Mouse (Mus musculus): ENCODE data around the gene C1ql4. TPM values are rescaled to one million over a fixed set of nuclear protein-coding genes. Genes with fewer than 3 reads are reported as not detected.

The C1ql4 gene
- not detected in 2 replicates for polyA plus RNA-seq (2012; ENCODE audit: insufficient read depth, low replicate concordance)

- Histone ChIP-seq H3K36me3 (replicated peaks; ENCODE audit: low read length) (peaks cover 16% of the 10 kb centered on the region), H3K27me3 (replicated peaks) (peaks cover 76% of the 10 kb centered on the region), H3K4me1 (peaks cover 47% of the 10 kb centered on the region), H3K9me3 (peaks cover 6% of the 10 kb centered on the region; the same call in 1 of the 2 replicates), H3K4me3 (replicated peaks) (peak within 1 kb of the TSS; percentile 88)
- TF ChIP-seq GATA1 (IDR thresholded peaks at IDR 0.05; ENCODE audit: borderline replicate concordance, low read length) (no peak), FLI1 (IDR thresholded peaks at IDR 0.05; ENCODE audit: low read length) (no peak)
Observed at GRCm38 (mm10) chr15:99087253-99088075, at the start of gene C1ql4. Gene C1ql4 (minus strand): TSS chr15:99087817.

- no peak for TF ChIP-seq GATA1 (IDR thresholded peaks at IDR 0.05; ENCODE audit: borderline replicate concordance, low read length)
- no peak for TF ChIP-seq FLI1 (IDR thresholded peaks at IDR 0.05; ENCODE audit: low read length)
- H3K36me3 ChIP-seq (replicated peaks; ENCODE audit: low read length), result peaks cover 4% of the 10 kb centered on the region
Observed at GRCm38 (mm10) chr15:99129956-99130910, 42.6 kb upstream of the C1ql4 start.

GRCm38 (mm10) chr15:99129441-99129840 lies 41.8 kb upstream of the C1ql4 start:
- peaks cover 34% of the 10 kb centered on the region for H3K4me1 ChIP-seq
- peaks cover 4% of the 10 kb centered on the region for H3K36me3 ChIP-seq (replicated peaks; ENCODE audit: low read length)
- H3K9me3 ChIP-seq, result no peaks in the 10 kb centered on the region
- H3K4me3 ChIP-seq (replicated peaks), result no peak overlapping the region
- TF ChIP-seq GATA1 (IDR thresholded peaks at IDR 0.05; ENCODE audit: borderline replicate concordance, low read length), result no peak
- TF ChIP-seq FLI1 (IDR thresholded peaks at IDR 0.05; ENCODE audit: low read length), result no peak
- peaks cover 8% of the 10 kb centered on the region for H3K27me3 ChIP-seq (replicated peaks)

More at GRCm38 (mm10) chr15:99129956-99130910, 42.6 kb upstream of the C1ql4 start:
- Histone ChIP-seq H3K4me3 (replicated peaks) (peak overlapping the region; percentile 48), H3K27me3 (replicated peaks) (peaks cover 8% of the 10 kb centered on the region), H3K9me3 (no peaks in the 10 kb centered on the region), H3K4me1 (peaks cover 32% of the 10 kb centered on the region)

- Histone ChIP-seq H3K36me3 (replicated peaks; ENCODE audit: low read length) (peaks cover 4% of the 10 kb centered on the region), H3K4me1 (peaks cover 44% of the 10 kb centered on the region), H3K27me3 (replicated peaks) (peaks cover 8% of the 10 kb centered on the region), H3K9me3 (no peaks in the 10 kb centered on the region), H3K4me3 (replicated peaks) (no peak overlapping the region)
- TF ChIP-seq GATA1 (IDR thresholded peaks at IDR 0.05; ENCODE audit: borderline replicate concordance, low read length) (no peak), FLI1 (IDR thresholded peaks at IDR 0.05; ENCODE audit: low read length) (no peak)
Observed at GRCm38 (mm10) chr15:99127851-99128522, 40.4 kb upstream of the C1ql4 start.

DNA sequence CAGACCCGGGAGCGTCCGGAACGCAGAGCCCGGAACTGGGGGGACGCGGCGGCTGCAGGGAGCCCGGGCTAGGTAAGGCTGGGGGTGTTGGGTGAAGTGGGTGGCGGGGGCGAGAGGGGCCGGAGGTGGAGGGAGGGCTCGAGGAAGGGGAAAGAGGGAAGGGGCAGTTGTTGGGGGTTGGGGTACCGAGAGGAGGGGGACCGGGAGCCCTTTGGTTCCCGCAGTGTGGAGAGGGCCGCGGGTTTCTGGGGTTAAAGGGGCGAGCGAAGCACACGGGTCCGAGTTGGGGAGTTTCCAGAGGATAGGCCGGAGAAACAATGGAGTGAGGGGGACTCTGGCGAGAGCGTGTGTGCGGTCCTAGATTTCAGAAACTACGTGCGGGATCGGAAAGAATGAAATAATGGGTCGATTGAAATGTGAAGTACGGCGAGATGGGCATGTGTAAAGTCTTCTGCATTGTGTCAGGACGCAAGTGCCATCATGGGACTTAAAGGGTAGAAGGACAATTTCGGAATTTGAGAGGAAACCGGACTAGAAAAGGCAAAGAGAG lies 39.3 kb upstream of the C1ql4 start:
- Histone ChIP-seq H3K36me3 (replicated peaks; ENCODE audit: low read length) (peaks cover 4% of the 10 kb centered on the region), H3K4me3 (replicated peaks) (peak overlapping the region; percentile 94), H3K27me3 (replicated peaks) (peaks cover 8% of the 10 kb centered on the region), H3K4me1 (peaks cover 44% of the 10 kb centered on the region), H3K9me3 (no peaks in the 10 kb centered on the region)
- TF ChIP-seq GATA1 (IDR thresholded peaks at IDR 0.05; ENCODE audit: borderline replicate concordance, low read length), result no peak
- no peak for TF ChIP-seq FLI1 (IDR thresholded peaks at IDR 0.05; ENCODE audit: low read length)

DNA sequence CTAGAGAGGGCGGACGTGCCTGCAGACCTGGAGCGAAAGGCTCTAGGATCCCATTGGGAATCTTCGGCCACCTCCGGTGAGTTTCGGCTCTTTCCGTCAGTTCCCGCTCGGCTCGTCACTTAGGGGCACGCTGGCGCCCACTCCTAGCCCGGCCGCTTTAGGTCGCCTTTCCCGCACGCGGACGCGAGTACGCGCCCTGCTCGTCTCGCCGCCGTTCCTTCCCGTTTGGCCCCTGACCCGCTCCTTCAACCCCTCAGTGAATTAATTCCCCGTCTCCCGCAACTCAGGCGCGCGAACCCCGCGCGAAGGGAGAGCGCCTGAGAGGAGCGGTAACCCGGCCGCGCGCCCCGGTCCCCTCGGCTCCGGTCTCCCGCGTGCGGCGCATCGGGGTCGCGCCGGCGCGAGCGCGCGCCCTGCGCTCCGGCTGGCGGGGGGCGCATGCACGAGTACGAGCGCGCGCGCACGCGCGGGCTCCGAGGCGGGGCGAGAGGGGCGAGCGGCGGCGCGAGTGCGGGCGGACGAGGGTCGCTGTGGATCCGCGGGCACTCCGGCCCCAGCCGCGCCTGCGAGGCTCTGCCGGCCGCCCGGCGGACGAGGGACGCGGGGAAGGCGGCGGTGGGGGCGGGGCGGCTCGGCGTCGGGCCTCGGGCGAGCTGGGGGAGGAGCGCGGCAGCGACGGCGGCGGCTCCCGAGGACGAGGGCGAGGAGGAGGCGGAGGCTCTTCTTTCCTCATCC lies 38.6 kb upstream of the C1ql4 start:
- H3K4me1 ChIP-seq, result peaks cover 44% of the 10 kb centered on the region
- H3K36me3 ChIP-seq (replicated peaks; ENCODE audit: low read length), result no peaks in the 10 kb centered on the region
- no peaks in the 10 kb centered on the region for H3K9me3 ChIP-seq
- TF ChIP-seq FLI1 (IDR thresholded peaks at IDR 0.05; ENCODE audit: low read length) (no peak), GATA1 (IDR thresholded peaks at IDR 0.05; ENCODE audit: borderline replicate concordance, low read length) (no peak)
- H3K4me3 ChIP-seq (replicated peaks), result peak overlapping the region; percentile 94
- H3K27me3 ChIP-seq (replicated peaks), result peaks cover 12% of the 10 kb centered on the region

DNA sequence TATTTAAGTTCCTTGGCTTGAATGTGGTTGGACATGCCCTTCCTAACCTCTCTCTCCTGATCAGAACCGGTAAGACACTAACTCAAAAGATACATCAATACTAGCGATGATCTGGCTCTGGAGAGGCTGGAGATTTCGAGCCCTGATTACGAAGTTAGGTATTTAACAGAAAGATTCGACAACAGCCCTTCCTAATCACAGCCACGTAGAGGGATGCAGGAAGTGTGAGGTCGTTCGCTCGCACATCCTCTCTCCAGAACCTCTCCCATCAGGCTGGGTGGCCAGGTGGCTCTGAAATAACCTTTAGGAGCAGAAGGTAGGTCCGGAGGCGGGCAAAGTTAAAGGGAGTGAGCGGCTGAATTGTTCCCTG lies 38.1 kb upstream of the C1ql4 start, which contains the start of gene Spats2:
TSS of gene Spats2 (plus strand) at position 206 of the 370 bp plus-strand sequence.
- TF ChIP-seq FLI1 (IDR thresholded peaks at IDR 0.05; ENCODE audit: low read length) (no peak), GATA1 (IDR thresholded peaks at IDR 0.05; ENCODE audit: borderline replicate concordance, low read length) (no peak)
- Histone ChIP-seq H3K4me1 (peaks cover 48% of the 10 kb centered on the region), H3K4me3 (replicated peaks) (peak within 1 kb of the TSS; percentile 94), H3K9me3 (no peaks in the 10 kb centered on the region), H3K27me3 (replicated peaks) (peaks cover 17% of the 10 kb centered on the region), H3K36me3 (replicated peaks; ENCODE audit: low read length) (no peaks in the 10 kb centered on the region)

GRCm38 (mm10) chr15:99122642-99123041 lies 35.0 kb upstream of the C1ql4 start:
- Histone ChIP-seq H3K4me1 (peaks cover 31% of the 10 kb centered on the region), H3K9me3 (no peaks in the 10 kb centered on the region)

More at GRCm38 (mm10) chr15:99122642-99123041, 35.0 kb upstream of the C1ql4 start:
- H3K36me3 ChIP-seq (replicated peaks; ENCODE audit: low read length), result no peaks in the 10 kb centered on the region
- no peak overlapping the region for H3K4me3 ChIP-seq (replicated peaks)
- TF ChIP-seq GATA1 (IDR thresholded peaks at IDR 0.05; ENCODE audit: borderline replicate concordance, low read length), result no peak
- TF ChIP-seq FLI1 (IDR thresholded peaks at IDR 0.05; ENCODE audit: low read length), result no peak
- peaks cover 15% of the 10 kb centered on the region for H3K27me3 ChIP-seq (replicated peaks)
